Mouse (Mus musculus) naive thymus-derived CD4-positive, alpha-beta T cell, adult 5 months (primary cell): ENCODE results near the gene Gmfg. TPM values are rescaled to one million over a fixed set of nuclear protein-coding genes. Genes with fewer than 3 reads are reported as not detected.

Experiments used
- polyA plus RNA-seq: library from polyadenylated mRNA; unstranded; fragments of 100-300 nt; shearing (Covaris generic); gene quantifications from one replicate; pipeline ENCODE4 v1.2.1, GENCODE M21; 2017

Gene Gmfg
- polyA plus RNA-seq, result 436 TPM

GRCm38 (mm10) chr7:28436932-28437570 is at the start of gene Gmfg:
Gene Gmfg, plus strand, starts transcription at chr7:28437447.

GRCm38 (mm10) chr7:28392429-28393271 is 44.6 kb upstream of the Gmfg start, which contains the start of the genes Med29 and Paf1:
Gene Med29, minus strand, starts transcription at chr7:28392708.
Gene Paf1, plus strand, starts transcription at chr7:28392951.

GRCm38 (mm10) chr7:28451531-28452360 is 14.5 kb downstream of the Gmfg start, which contains the start of gene Lrfn1:
Gene Lrfn1, plus strand, starts transcription at chr7:28451980.

Other genes with a start within 250 kb of the Gmfg start
- 6.6 TPM for gene Eid2, start 169.6 kb upstream of the Gmfg start, polyA plus RNA-seq
- gene Eid2b, start 159.7 kb upstream of the Gmfg start, polyA plus RNA-seq, result 3.7 TPM
- gene Selenov, start 146.3 kb upstream of the Gmfg start, polyA plus RNA-seq, result not detected
- gene Dll3, start 135.2 kb upstream of the Gmfg start, polyA plus RNA-seq, result not detected
- 55.8 TPM for gene Timm50, start 125.4 kb upstream of the Gmfg start, polyA plus RNA-seq
- gene Supt5, start 98.7 kb upstream of the Gmfg start, polyA plus RNA-seq, result 213 TPM
- 983 TPM for gene Rps16, start 86.8 kb upstream of the Gmfg start, polyA plus RNA-seq
- 48.9 TPM for gene Plekhg2, start 64.8 kb upstream of the Gmfg start, polyA plus RNA-seq
- 189 TPM for gene Zfp36, start 57.2 kb upstream of the Gmfg start, polyA plus RNA-seq
- 23.0 TPM for gene Med29, start 44.7 kb upstream of the Gmfg start, polyA plus RNA-seq
- 170 TPM for gene Paf1, start 44.5 kb upstream of the Gmfg start, polyA plus RNA-seq
- 2.3 TPM for gene Lrfn1, start 14.5 kb downstream of the Gmfg start, polyA plus RNA-seq
- gene Ifnl2, start 73.0 kb downstream of the Gmfg start, polyA plus RNA-seq, result not detected
- not detected for gene Ifnl3, start 85.4 kb downstream of the Gmfg start, polyA plus RNA-seq
- not detected for gene Sycn, start 103.4 kb downstream of the Gmfg start, polyA plus RNA-seq
- not detected for gene Nccrp1, start 109.8 kb downstream of the Gmfg start, polyA plus RNA-seq
- 48.1 TPM for gene Samd4b, start 160.7 kb downstream of the Gmfg start, polyA plus RNA-seq
- gene Pak4, start 160.7 kb downstream of the Gmfg start, polyA plus RNA-seq, result 6.2 TPM
- not detected for gene Acp7, start 193.9 kb downstream of the Gmfg start, polyA plus RNA-seq